Mouse (Mus musculus) liver, adult 2 months (tissue): ENCODE results near the gene Anks1b.

Experiments used
- CTCF ChIP-seq: fragments of 200-500 bp; IDR thresholded peaks from 2 replicates; pipeline ENCODE4 v1.5.1; 2011; ENCODE audit warnings: low read depth, low read length, control low read depth
- POLR2A ChIP-seq: fragments of 200-500 bp; IDR thresholded peaks from 2 replicates; pipeline ENCODE4 v1.6.1; 2011; ENCODE audit warnings: low read length, control low read depth; ENCODE audit not compliant: insufficient read depth; ENCODE audit errors: extremely low read depth

DNA sequence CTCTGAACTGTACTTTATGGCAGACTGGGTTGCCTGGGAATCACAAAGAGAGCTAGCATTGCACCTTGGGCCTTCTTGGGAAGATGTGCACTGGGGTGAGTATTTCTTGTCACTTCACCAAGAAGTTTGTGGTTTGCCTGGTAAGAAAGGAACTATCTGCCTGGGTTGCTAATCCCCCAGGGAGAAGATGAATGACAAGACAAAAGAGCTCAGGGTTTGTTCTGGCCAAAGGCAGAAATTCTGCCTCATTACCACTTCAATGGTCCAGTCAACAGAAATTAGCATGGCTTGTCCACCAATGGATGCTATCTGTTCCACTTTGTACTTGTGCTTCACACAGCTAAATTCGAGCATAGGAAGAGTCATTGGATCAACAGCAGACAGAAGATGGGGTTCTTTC lies 658.5 kb downstream of the Anks1b start:
- TF ChIP-seq CTCF (no peak), POLR2A (no peak)
